Mouse (Mus musculus): ENCODE results near the gene Mboat2. TPM values are rescaled to one million over a fixed set of nuclear protein-coding genes. Genes with fewer than 3 reads are reported as not detected.

Mboat2 gene
- total and polyA plus RNA-seq, 3 experiments = 0.20 to 1.6 (median 0.98) TPM

- TF ChIP-seq POLR2AphosphoS5 (IDR thresholded peaks at IDR 0.05; ENCODE audit: insufficient replicate concordance, low read depth, low read length) (no peak), TAL1 (conservative IDR thresholded peaks at IDR 0.05; ENCODE audit: low read depth, low read length) (no peak), GATA2 (IDR thresholded peaks at IDR 0.05; ENCODE audit: borderline replicate concordance, low read depth, low read length) (no peak), CTCF (IDR thresholded peaks at IDR 0.05; ENCODE audit: low read depth, low read length) (no peak), GATA1 (IDR thresholded peaks at IDR 0.05; ENCODE audit: borderline replicate concordance, low read length) (no peak)
- Histone ChIP-seq H3K27me3 (ENCODE audit: insufficient read depth, low read length) (peaks cover 16% of the 10 kb centered on the region), H3K4me3 (ENCODE audit: low read depth, low read length) (no peak overlapping the region), H3K4me1 (ENCODE audit: insufficient read depth, low read depth, low read length) (0 out of 2 replicates have a peak, but pooled peaks cover 6% of the 10 kb centered on the region), H3K9me3 (replicated peaks) (no peaks in the 10 kb centered on the region), H3K36me3 (replicated peaks) (no peaks in the 10 kb centered on the region)
- no peak for ATAC-seq (ENCODE audit: extremely low read depth, insufficient number of reproducible peaks, low FRiP score, poor library complexity, severe bottlenecking)
- DNase-seq (ENCODE audit: low spot score) = no peak
Measured at GRCm38 (mm10) chr12:24811906-24812305, 18.8 kb upstream of the Mboat2 start.

- Histone ChIP-seq H3K27me3 (ENCODE audit: insufficient read depth, low read length) (no peaks in the 10 kb centered on the region), H3K9me3 (replicated peaks) (no peaks in the 10 kb centered on the region), H3K4me1 (ENCODE audit: insufficient read depth, low read depth, low read length) (peaks cover 11% of the 10 kb centered on the region), H3K4me3 (ENCODE audit: low read depth, low read length) (no peak overlapping the region), H3K36me3 (replicated peaks) (no peaks in the 10 kb centered on the region)
- DNase-seq (ENCODE audit: low spot score) (no peak), ATAC-seq (ENCODE audit: extremely low read depth, insufficient number of reproducible peaks, low FRiP score, poor library complexity, severe bottlenecking) (no peak)
- no peak for TF ChIP-seq GATA2 (IDR thresholded peaks at IDR 0.05; ENCODE audit: borderline replicate concordance, low read depth, low read length)
- no peak for TF ChIP-seq TAL1 (conservative IDR thresholded peaks at IDR 0.05; ENCODE audit: low read depth, low read length)
- no peak for TF ChIP-seq GATA1 (IDR thresholded peaks at IDR 0.05; ENCODE audit: borderline replicate concordance, low read length)
- TF ChIP-seq POLR2AphosphoS5 (IDR thresholded peaks at IDR 0.05; ENCODE audit: insufficient replicate concordance, low read depth, low read length) = no peak
- no peak for TF ChIP-seq CTCF (IDR thresholded peaks at IDR 0.05; ENCODE audit: low read depth, low read length)
Measured at GRCm38 (mm10) chr12:24822831-24823230, 7.8 kb upstream of the Mboat2 start.

GRCm38 (mm10) chr12:24823636-24824354, 6.9 kb upstream of the Mboat2 start:
- DNase-seq (ENCODE audit: low spot score) (no peak), ATAC-seq (ENCODE audit: extremely low read depth, insufficient number of reproducible peaks, low FRiP score, poor library complexity, severe bottlenecking) (no peak)
- Histone ChIP-seq H3K4me3 (ENCODE audit: low read depth, low read length) (no peak overlapping the region), H3K4me1 (ENCODE audit: insufficient read depth, low read depth, low read length) (peaks cover 11% of the 10 kb centered on the region), H3K36me3 (replicated peaks) (no peaks in the 10 kb centered on the region), H3K9me3 (replicated peaks) (no peaks in the 10 kb centered on the region), H3K27me3 (ENCODE audit: insufficient read depth, low read length) (no peaks in the 10 kb centered on the region)
- TF ChIP-seq GATA2 (IDR thresholded peaks at IDR 0.05; ENCODE audit: borderline replicate concordance, low read depth, low read length) (no peak), CTCF (IDR thresholded peaks at IDR 0.05; ENCODE audit: low read depth, low read length) (no peak), TAL1 (conservative IDR thresholded peaks at IDR 0.05; ENCODE audit: low read depth, low read length) (no peak), POLR2AphosphoS5 (IDR thresholded peaks at IDR 0.05; ENCODE audit: insufficient replicate concordance, low read depth, low read length) (no peak), GATA1 (IDR thresholded peaks at IDR 0.05; ENCODE audit: borderline replicate concordance, low read length) (no peak)

- Histone ChIP-seq H3K9me3 (replicated peaks) (no peaks in the 10 kb centered on the region), H3K36me3 (replicated peaks) (no peaks in the 10 kb centered on the region), H3K4me1 (ENCODE audit: insufficient read depth, low read depth, low read length) (peaks cover 33% of the 10 kb centered on the region), H3K27me3 (ENCODE audit: insufficient read depth, low read length) (peaks cover 3% of the 10 kb centered on the region), H3K4me3 (ENCODE audit: low read depth, low read length) (no peak overlapping the region)
- no peak for TF ChIP-seq GATA1 (IDR thresholded peaks at IDR 0.05; ENCODE audit: borderline replicate concordance, low read length)
- ATAC-seq (ENCODE audit: extremely low read depth, insufficient number of reproducible peaks, low FRiP score, poor library complexity, severe bottlenecking) = no peak
- no peak for DNase-seq (ENCODE audit: low spot score)
Measured at GRCm38 (mm10) chr12:24830086-24830485, 593 bp upstream of the Mboat2 start.

GRCm38 (mm10) chr12:24831153-24831963, 679 bp downstream of the Mboat2 start:
- Histone ChIP-seq H3K4me3 (ENCODE audit: low read depth, low read length) (peak overlapping the region; percentile 85), H3K9me3 (replicated peaks) (no peaks in the 10 kb centered on the region), H3K36me3 (replicated peaks) (no peaks in the 10 kb centered on the region), H3K4me1 (ENCODE audit: insufficient read depth, low read depth, low read length) (peaks cover 31% of the 10 kb centered on the region), H3K27me3 (ENCODE audit: insufficient read depth, low read length) (peaks cover 3% of the 10 kb centered on the region)
- ATAC-seq (ENCODE audit: extremely low read depth, insufficient number of reproducible peaks, low FRiP score, poor library complexity, severe bottlenecking) (peak; percentile 42; the same call in 1 of the 2 replicates), DNase-seq (ENCODE audit: low spot score) (peak; percentile 98)
- no peak for TF ChIP-seq CTCF (IDR thresholded peaks at IDR 0.05; ENCODE audit: low read depth, low read length)
- no peak for TF ChIP-seq TAL1 (conservative IDR thresholded peaks at IDR 0.05; ENCODE audit: low read depth, low read length)
- no peak for TF ChIP-seq POLR2AphosphoS5 (IDR thresholded peaks at IDR 0.05; ENCODE audit: insufficient replicate concordance, low read depth, low read length)
- no peak for TF ChIP-seq GATA1 (IDR thresholded peaks at IDR 0.05; ENCODE audit: borderline replicate concordance, low read length)
- TF ChIP-seq GATA2 (IDR thresholded peaks at IDR 0.05; ENCODE audit: borderline replicate concordance, low read depth, low read length) = no peak

- DNase-seq (ENCODE audit: low spot score) = no peak
Measured at GRCm38 (mm10) chr12:24831964-24832427, 1.3 kb downstream of the Mboat2 start.

More at GRCm38 (mm10) chr12:24831964-24832427, 1.3 kb downstream of the Mboat2 start:
- Histone ChIP-seq H3K9me3 (replicated peaks) (no peaks in the 10 kb centered on the region), H3K4me1 (ENCODE audit: insufficient read depth, low read depth, low read length) (peaks cover 33% of the 10 kb centered on the region), H3K4me3 (ENCODE audit: low read depth, low read length) (peak overlapping the region; percentile 85), H3K36me3 (replicated peaks) (no peaks in the 10 kb centered on the region), H3K27me3 (ENCODE audit: insufficient read depth, low read length) (peaks cover 3% of the 10 kb centered on the region)
- TF ChIP-seq POLR2AphosphoS5 (IDR thresholded peaks at IDR 0.05; ENCODE audit: insufficient replicate concordance, low read depth, low read length) (no peak), GATA1 (IDR thresholded peaks at IDR 0.05; ENCODE audit: borderline replicate concordance, low read length) (no peak), CTCF (IDR thresholded peaks at IDR 0.05; ENCODE audit: low read depth, low read length) (no peak), TAL1 (conservative IDR thresholded peaks at IDR 0.05; ENCODE audit: low read depth, low read length) (no peak), GATA2 (IDR thresholded peaks at IDR 0.05; ENCODE audit: borderline replicate concordance, low read depth, low read length) (no peak)
- ATAC-seq (ENCODE audit: extremely low read depth, insufficient number of reproducible peaks, low FRiP score, poor library complexity, severe bottlenecking) = no peak
